Mouse (Mus musculus) regulatory T cell (primary cell): Measurements from ENCODE around the gene C1ql1.

Experiments
- in situ Hi-C: fragments of 300-600 bp; cut with MboI, MseI; formaldehyde crosslinking; loops from one replicate; pipeline ENCODE4 v1.15.1; 2025; ENCODE audit warnings: high pct_unique_total_duplicates

Gene C1ql1

GRCm38 (mm10) chr11:102903654-102904053 lies 42.8 kb downstream of the C1ql1 start:
- in situ Hi-C loops: no loop called here

GRCm38 (mm10) chr11:102902107-102902506 lies 44.4 kb downstream of the C1ql1 start:
- in situ Hi-C loops: no loop called here

DNA sequence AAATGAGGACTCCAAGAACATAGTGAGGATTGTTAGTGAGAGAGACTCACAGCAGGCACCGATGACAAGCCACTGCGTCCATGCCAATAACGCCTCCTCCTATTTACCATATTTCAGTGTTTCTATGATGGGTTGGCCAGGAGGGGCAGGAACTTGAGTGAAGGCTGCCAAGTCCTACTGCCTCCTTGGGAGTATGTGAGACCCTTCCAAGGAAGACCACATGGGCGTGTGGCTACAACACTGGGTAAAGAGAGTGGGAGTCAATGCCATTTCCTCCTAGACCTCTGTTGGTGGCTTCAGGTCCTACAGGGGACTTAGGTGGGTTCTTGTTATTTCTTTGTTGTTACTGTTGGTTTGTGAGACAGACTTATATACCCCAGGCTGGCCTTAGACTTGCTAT lies 45.3 kb downstream of the C1ql1 start:
- in situ Hi-C loops: no loop called here

- in situ Hi-C loops: no loop called here
Observed at GRCm38 (mm10) chr11:102900763-102901162, 45.7 kb downstream of the C1ql1 start, which contains the start of gene Gfap. Gene Gfap, minus strand, starts transcription at chr11:102900912.

- in situ Hi-C loops: loop anchor here (5.0 kb wide), 1 partner anchor 94 kb away; no protein-coding TSS in a partner anchor
Observed at GRCm38 (mm10) chr11:102898408-102898807, 48.1 kb downstream of the C1ql1 start.

- in situ Hi-C loops: loop anchor here (5.0 kb wide), 1 partner anchor 96 kb away; no protein-coding TSS in a partner anchor
Observed at GRCm38 (mm10) chr11:102896641-102897040, 49.8 kb downstream of the C1ql1 start.

DNA sequence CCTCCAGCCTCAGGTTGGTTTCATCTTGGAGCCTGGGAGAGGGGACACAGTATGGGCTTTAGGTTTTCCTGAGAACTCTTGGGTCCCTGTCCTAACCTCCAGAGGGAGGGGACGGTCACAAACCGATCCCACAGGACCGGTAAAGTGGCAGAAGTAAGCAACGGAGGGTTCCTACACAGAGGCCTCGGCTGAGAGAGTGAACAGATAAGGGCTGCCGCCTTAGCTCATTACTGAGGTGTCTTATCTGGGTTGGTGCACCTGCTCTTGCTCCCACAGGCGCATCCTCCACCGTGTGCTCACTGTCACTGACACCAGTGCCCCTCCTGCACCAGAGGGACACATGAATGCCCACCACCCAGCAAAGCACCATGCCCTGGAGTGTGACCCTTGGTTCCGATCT lies 50.7 kb downstream of the C1ql1 start:
- in situ Hi-C loops: loop anchor here (5.0 kb wide), 1 partner anchor 97 kb away; no protein-coding TSS in a partner anchor

GRCm38 (mm10) chr11:102894716-102895115 lies 51.8 kb downstream of the C1ql1 start:
- in situ Hi-C loops: loop anchor here (5.0 kb wide), 1 partner anchor 98 kb away; no protein-coding TSS in a partner anchor

- in situ Hi-C loops: no loop called here
Observed at GRCm38 (mm10) chr11:102893015-102893651, 53.4 kb downstream of the C1ql1 start.

- in situ Hi-C loops: no loop called here
Observed at GRCm38 (mm10) chr11:102890096-102890495, 56.4 kb downstream of the C1ql1 start.
